Mouse (Mus musculus): ENCODE results near the gene Gria3.

Gene Gria3

GRCm38 (mm10) chrX:41400058-41400904 lies at the start of gene Gria3:
Gene Gria3 (plus strand): TSS chrX:41400854.
- DNase-seq (ENCODE audit: low read depth): peak; percentile 61

GRCm38 (mm10) chrX:41387086-41387485 lies 13.6 kb upstream of the Gria3 start:
- DNase-seq (ENCODE audit: low read depth): no peak

GRCm38 (mm10) chrX:41389079-41389478 lies 11.6 kb upstream of the Gria3 start:
- no peak for DNase-seq (ENCODE audit: low read depth)

- no peak for DNase-seq (ENCODE audit: low read depth)
Measured at GRCm38 (mm10) chrX:41398482-41398881, 2.2 kb upstream of the Gria3 start.

- peak; percentile 10 for DNase-seq (ENCODE audit: low read depth)
Measured at GRCm38 (mm10) chrX:41401186-41401585, 532 bp downstream of the Gria3 start.

- DNase-seq (ENCODE audit: low read depth): peak; percentile 8
Measured at GRCm38 (mm10) chrX:41401590-41402240, 1.1 kb downstream of the Gria3 start.

- DNase-seq (ENCODE audit: low read depth): peak; percentile 1
Measured at GRCm38 (mm10) chrX:41402656-41403055, 2.0 kb downstream of the Gria3 start.

GRCm38 (mm10) chrX:41406288-41406687 lies 5.6 kb downstream of the Gria3 start:
- no peak for DNase-seq (ENCODE audit: low read depth)

GRCm38 (mm10) chrX:41409791-41410190 lies 9.1 kb downstream of the Gria3 start:
- no peak for DNase-seq (ENCODE audit: low read depth)

- DNase-seq (ENCODE audit: low read depth): no peak
Measured at GRCm38 (mm10) chrX:41425651-41426050, 25.0 kb downstream of the Gria3 start.

GRCm38 (mm10) chrX:41428011-41428410 lies 27.4 kb downstream of the Gria3 start:
- no peak for DNase-seq (ENCODE audit: low read depth)

GRCm38 (mm10) chrX:41435541-41435940 lies 34.9 kb downstream of the Gria3 start:
- DNase-seq (ENCODE audit: low read depth): no peak

GRCm38 (mm10) chrX:41438841-41439240 lies 38.2 kb downstream of the Gria3 start:
- DNase-seq (ENCODE audit: low read depth): no peak

GRCm38 (mm10) chrX:41448876-41449275 lies 48.2 kb downstream of the Gria3 start:
- no peak for DNase-seq (ENCODE audit: low read depth)

- DNase-seq (ENCODE audit: low read depth): no peak
Measured at GRCm38 (mm10) chrX:41477486-41477885, 76.8 kb downstream of the Gria3 start.

GRCm38 (mm10) chrX:41496528-41496927 lies 95.9 kb downstream of the Gria3 start:
- DNase-seq (ENCODE audit: low read depth): no peak

- DNase-seq (ENCODE audit: low read depth): no peak
Measured at GRCm38 (mm10) chrX:41505371-41505770, 104.7 kb downstream of the Gria3 start.

GRCm38 (mm10) chrX:41507959-41508358 lies 107.3 kb downstream of the Gria3 start:
- no peak for DNase-seq (ENCODE audit: low read depth)

GRCm38 (mm10) chrX:41514982-41515381 lies 114.3 kb downstream of the Gria3 start:
- no peak for DNase-seq (ENCODE audit: low read depth)

- DNase-seq (ENCODE audit: low read depth): no peak
Measured at GRCm38 (mm10) chrX:41532511-41532910, 131.9 kb downstream of the Gria3 start.

- DNase-seq (ENCODE audit: low read depth): no peak
Measured at GRCm38 (mm10) chrX:41535886-41536285, 135.2 kb downstream of the Gria3 start.

- no peak for DNase-seq (ENCODE audit: low read depth)
Measured at GRCm38 (mm10) chrX:41562296-41563060, 161.8 kb downstream of the Gria3 start.

- DNase-seq (ENCODE audit: low read depth): no peak
Measured at GRCm38 (mm10) chrX:41564898-41565297, 164.2 kb downstream of the Gria3 start.
